Mouse (Mus musculus): ENCODE data around the gene St7. TPM values are rescaled to one million over a fixed set of nuclear protein-coding genes. Genes with fewer than 3 reads are reported as not detected.

Gene St7
- total RNA-seq, 2 experiments from 2014 or later: 33.5 to 35.9 TPM

DNA sequence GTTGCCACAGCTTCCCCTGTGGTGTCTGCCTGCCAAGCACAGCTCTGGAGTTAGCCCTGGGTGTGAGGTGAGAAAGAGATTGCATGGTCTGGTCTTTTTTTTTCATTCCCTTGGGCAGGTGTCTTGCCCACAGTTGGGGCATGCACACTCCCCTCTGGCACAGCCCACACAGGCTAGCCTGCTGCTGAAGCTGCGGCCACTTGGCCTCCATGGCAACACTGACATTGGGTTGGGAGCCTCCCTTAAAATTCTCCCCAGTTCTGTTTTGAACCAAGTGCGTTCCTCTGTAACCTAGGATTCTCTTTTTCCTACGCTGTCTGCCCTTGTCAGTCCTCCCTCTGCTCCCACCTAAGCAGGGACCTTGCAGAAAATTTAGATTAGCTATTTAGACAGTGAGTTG is 213.0 kb downstream of the St7 start:
- DNase-seq: no peak

DNA sequence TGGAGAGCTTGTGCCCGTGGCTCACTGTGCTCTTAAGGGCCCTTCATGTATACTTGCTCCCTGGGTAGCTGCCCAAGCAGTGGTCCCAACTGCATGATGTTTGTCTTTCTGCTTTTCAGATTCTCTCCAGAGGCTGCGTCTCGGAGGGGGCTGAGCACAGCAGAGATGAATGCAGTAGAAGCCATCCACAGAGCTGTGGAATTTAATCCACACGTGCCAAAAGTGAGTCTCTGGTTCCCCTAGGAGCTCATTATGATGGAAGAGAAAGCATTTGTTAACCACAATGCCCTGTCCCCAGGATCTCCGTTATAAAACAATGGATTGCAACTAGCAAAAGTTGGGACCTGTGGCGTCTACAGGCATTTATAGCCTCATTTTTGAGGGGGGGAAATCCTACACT is 213.6 kb downstream of the St7 start:
- no peak for DNase-seq

DNA sequence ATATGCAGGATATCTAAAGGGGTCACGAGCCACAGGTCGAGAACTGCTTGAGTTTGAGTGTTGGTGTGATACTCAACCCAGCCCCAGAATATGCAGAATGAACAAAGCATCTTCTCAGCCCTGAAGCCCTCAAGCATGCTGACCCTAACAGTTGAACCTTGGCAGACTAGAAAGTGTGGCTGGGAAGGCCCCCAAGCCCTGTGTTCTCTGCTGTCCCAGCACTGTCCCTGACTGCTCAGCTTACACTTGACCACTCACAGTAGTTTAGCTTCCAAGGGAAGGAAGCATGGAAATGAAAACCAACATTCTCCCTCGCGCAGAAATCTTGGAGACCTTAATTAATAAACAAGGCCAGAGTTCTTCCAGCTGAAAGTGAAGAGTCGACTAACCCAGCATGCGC is 219.6 kb downstream of the St7 start:
- no peak for DNase-seq

DNA sequence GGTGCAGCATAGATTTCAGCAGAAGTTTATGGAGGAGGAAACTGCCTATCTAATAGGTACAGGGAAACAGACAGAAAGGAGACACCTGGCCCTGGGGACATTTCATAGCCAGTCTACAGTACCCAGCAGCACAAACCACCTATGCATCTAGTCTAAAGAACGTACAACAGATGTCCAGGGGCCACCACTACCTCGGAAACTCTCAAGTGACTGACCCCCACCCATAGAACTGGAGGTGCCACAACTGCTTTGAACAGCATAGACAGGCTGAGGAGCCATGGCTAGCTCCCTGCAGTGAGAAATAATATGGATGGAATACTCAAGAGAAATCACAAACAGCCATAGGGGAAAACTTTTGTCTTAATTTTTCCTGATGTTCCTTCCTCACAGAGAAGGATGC is 220.1 kb downstream of the St7 start:
- DNase-seq: no peak

DNA sequence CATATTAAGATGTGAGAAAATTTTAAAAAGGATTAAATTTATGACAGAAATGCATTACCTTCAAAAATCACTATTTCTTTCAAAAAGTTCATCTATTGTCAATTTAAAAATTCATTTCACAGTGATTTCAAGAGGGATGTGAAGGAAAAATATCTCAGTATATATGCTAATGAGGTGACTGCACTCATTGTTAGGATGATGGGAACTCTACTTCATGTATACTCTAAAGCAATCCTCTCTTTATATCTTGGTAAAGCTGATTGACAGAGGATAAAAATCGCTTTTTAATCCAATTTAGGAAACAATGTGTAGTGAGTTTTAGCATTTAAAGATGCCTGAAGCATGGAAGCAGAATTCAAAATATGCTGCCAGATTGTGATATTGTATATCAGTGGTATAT is 220.6 kb downstream of the St7 start:
- no peak for DNase-seq

DNA sequence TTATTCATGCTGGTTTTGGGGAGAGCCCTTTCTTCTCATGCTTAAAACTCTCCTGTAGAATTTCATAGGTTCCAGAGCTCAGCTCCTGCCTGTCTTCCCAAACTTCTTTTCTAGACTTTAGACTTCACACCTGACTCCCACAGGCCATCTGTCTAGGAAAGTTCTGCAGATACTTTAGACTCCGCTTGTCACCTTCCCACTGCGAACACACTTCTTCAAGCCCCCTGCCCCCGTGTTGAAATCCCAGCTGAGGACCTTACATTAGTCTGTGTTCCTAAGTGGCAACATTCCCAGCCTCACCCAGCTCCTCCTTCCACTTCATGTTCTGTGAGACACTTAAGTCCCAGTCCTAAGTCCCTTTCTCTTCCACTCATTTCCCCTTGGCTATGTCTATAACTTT is 221.6 kb downstream of the St7 start:
- no peak for DNase-seq

DNA sequence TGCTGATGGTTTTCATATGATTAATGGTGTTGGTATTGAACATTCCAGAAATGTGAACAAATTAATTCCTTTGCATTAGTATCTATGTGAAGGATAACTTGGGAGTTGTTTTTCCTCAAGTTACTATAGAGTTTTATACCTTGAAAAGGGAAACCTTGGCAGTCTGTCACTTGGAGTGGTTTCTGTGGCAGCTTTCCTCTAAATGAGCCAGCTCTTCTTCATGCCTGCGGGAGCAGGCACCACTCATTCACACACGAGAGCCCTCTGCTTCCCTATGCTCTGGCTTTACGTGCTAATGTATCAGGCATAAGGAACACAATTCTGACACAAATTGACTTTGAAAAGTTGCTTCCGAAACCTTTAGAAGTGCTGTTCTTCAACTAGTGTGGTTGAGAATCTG is 224.5 kb downstream of the St7 start:
- DNase-seq: no peak

DNA sequence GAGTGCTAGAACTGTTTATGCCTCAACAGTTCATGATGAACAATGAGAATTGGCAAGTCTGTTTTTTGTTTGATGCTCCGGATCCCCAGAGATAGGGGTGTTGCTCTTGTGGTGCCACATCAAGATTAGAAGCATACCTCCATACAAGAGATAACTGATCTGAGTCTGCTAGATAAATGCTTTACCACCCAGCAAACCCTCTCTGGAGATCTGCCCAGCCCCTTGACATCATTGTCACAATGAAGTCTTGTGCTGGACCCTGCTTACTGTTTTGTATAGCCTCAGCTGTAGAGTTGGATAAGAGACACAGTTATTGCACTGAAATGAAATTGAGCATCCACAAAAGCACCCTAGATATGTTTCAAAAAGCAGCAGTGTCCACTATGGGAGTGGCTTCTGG is 229.4 kb downstream of the St7 start:
- DNase-seq: no peak

DNA sequence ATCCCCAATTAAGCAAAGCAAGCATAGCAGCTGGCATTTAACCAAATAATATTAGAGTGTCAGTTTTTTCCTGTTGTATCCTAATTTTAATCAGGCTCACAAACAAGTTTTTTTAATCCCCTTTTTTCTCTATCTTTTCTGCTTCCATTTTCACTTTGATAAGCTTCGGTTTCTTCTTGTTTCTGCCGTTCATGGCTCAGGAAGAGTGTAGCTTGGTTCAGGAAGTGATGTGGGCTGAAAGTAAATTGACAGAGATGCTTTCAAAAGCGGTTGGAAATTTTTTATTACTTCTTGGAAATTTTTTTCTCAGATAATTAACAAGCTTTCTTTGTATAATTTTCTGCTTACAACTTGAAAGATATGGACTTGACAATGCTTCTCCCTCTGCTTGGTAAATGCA is 230.2 kb downstream of the St7 start:
- no peak for DNase-seq

DNA sequence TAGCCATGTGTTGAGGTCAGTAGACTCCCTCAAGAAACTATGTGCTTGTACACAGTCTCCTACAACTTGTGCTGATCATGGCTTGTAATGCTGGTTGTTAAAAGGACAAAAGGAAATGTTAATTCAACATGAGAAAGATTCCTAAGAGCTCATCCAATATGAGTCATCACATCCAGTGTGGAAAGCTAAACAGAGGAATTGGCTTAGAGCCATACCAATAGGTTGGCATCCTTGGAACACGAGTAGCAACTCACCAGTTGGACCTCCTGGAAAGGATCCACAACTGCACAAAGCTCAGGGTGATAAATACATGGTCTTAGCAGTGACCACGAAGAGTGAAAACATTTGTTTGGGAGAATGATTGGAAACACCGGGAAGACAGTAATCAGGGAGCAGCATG is 230.6 kb downstream of the St7 start:
- DNase-seq: no peak

DNA sequence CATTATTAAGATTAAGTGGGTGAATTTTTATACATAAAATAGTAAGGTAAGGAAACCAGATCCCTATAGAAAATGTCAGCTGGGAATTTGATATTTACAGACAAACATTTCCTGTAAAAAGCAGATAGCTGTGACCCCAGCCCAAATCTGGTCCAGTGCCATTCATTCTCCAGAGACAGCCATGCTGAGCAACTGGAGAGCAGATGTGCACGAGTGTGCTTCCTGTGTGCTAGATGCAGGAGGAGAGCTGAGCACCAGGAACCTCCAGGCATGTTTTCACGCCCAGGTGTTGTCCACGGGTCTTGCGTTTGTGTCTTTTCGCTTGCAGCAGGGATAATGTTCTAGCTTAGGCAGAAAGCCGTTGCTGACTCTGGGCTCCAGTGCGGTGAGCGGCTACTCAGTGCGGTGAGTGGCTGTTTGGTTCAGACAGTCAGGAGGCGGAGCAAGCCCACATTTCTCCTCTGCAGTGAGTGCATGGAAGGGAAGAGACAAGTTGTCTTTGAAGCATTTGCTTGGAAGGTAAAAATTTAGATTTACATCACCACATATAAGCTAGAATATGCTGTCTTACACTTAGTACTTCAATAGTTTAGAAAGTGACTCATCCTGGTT is 231.3 kb downstream of the St7 start:
- DNase-seq: no peak

DNA sequence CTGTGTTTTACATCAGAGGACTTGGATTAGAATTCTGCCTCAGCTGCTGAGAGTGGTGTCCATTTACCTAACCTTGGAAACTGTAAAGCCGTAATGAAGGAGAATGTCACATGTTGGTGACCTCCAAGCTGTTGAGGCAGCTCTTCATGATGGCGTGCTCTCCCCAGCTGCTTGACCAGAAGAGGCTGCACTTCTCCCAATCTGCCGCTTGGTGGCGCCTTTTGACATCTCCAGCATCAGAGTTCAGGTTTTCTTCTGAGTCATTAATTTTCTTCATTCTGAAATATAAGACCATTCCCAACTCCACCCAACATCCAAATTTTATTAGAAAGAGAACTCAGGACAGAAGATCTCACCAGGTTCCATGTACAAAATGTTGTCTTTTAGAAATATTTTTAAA is 232.5 kb downstream of the St7 start:
- DNase-seq: peak; percentile 26

DNA sequence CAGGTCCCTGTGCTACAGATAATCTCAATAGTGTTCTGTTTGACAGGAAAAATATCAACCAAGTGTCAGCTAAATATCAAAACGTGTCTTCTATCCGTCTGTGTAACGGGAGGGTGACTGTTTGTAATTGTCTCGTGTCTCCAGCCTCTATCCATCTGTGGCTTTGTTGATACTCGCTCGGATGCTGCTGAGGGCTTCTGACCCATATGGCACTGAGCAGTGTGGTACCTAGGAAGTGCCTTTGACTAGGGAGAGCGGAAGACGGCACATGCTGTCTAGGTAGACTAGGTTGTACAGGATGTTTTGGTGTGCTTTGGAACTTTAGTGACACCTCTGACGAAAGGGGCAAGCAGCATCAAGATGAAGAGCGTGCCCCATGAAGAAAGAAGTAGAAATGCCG is 235.0 kb downstream of the St7 start:
- no peak for DNase-seq

DNA sequence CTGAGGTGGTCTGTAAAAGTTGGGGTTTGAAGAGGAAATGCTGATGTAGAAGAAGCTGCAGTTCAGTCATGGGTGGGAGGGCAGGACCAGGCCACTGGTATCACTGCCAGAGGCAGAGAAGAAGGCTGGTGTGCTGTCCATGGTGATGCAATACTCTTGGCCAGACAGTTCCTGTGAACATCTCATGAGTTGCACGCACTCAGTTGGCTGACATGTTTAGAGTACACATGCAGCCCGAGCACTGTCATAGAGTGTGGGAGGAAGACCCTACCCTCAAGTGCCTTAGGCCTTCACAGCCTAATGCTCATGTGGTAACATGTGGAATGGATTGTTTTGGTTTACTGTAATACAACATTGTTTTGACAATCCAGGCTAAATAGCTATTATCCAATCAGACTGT is 238.5 kb downstream of the St7 start:
- DNase-seq: no peak

DNA sequence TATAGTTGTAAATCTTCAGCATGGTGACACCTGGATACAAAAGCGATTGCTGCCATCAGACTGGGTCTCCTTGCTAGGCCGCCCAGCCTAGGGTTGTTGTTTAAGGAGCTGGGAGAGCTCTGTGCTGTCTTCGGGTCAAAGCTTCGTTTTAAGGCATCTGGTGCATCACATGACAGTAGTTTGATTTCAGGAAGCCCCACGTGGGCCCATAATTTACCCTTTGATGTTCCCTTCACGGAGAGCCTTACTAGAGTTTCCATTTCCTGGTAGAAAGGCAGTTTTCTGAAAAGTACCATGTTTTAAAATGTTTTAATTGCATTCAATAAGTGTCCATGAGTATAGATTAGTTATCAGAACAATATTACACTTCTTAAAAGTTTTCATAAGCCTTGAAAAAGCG is 239.1 kb downstream of the St7 start:
- DNase-seq: no peak

DNA sequence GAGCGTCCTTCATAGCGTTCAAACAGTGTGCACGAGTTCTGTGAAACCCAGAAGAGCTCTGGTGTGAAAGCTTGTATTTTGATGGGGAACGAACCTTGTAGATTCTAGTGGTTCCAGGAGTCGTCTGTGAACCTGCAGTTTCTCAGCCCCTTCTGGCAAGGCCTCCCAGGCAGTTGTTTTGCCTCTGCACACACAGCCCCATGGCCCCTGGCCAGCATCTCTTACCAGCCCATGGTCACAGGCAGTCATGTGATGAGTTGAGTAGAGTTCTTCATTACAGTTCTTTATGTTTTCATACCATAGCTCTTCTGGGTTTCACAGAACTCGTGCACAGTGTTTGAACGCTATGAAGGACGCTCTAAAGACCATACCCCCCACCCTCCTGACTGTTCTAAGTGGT is 240.1 kb downstream of the St7 start:
- no peak for DNase-seq

DNA sequence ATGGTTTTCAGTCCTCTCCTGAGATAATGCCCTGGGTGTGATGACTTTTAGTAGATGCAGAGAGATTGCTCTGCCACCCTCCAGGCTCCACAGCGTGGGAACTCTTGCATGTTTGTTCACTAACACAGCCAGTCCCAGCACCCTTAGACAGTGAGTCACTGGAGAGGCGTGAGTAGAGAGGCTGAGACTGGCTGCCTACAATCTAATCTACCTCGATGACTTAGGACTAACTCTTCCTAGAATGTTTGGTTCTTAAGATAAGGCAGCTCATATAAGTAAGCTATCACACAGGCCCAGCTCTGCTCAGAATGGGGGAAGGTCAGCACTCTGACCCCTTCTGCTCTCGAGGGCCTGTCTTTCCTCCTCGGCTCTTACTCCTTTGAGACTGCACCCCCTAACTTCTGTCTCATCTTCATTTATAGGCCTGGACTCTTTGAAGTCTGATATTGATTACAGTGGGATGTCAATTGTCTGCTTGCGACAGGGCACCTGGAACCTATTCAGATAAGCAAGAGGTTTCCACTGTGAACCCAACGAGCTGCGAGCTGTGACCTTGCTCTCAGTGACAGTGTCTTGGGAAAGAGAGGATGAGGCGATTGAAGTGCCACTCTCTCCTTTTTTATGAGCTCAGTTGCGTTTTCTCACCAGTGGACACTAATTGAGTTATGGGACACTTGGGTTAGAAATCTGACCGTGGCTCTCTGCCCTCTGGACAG is 246.1 kb downstream of the St7 start:
- DNase-seq: no peak

DNA sequence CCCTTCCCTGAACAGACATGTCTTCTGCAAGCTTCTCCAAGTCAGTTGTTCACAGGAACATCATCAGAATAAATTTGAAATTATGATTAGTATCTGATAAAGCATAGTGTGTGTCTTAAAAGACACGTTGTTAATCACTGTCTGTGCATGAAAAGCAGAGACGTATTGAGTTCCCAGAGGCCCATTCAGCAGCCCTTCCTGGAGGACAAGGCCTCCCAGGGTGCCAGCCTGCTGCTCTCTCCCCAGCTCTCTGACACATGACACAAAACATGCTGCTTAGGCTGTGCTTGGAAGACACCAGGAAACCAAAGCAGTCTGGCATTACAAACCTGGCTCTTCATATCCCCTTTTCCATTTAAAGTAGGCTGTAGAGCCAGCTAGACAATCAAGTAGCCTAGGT is 249.2 kb downstream of the St7 start:
- no peak for DNase-seq

DNA sequence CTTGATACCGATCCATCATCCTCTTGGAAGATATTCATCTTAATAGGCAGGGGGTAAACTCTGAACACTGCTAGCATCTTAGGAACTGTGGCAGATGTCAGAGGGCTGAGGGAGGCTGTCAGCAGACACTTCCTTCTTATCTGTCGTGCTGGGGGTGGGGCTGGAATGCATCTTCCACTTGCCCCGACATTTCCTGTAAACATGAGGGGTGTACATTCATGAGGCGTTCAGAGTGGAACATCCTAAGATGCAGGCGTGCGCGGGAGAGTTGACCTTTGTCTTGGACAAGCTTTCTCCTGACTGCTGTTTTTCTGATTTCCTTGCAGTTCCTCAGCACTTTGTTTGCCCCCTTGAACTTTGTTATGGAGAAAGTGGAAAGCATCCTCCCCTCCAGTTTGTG is 249.6 kb downstream of the St7 start:
- no peak for DNase-seq

DNA sequence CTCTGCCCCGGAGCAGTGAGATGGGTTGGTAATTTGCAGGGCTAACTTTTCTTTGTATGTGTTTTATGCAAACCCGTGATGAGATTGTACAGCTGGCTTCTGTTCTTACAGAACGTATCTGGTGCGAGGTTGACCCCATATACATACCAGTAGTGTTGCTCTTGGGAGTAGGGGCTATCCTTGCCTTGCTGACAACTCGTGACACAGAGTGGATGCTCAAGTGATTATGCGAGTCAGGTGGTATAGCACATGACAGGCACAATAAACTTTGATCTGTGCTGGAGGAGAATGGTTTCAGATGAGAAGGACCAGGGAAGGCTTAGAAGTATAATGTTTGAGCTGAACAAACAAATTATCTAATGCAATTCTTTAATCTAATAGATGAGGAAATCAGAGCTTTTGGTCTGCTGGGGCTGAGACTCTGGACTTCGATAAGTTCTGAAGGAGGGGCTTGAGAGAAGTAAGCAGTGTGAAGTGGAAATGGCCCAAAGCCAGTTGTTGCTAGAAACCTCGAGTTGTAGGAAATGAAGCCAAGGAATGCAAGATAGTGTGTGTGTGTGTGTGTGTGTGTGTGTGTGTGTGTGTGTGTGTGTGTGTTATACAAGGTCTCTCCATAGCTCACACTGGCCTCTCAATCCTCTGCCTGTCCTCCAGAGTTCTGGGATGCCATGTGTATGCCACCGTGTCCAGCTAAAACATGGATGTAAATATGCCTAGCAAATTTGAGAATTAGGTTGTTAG is 251.3 kb downstream of the St7 start:
- peak; percentile 32 for DNase-seq

DNA sequence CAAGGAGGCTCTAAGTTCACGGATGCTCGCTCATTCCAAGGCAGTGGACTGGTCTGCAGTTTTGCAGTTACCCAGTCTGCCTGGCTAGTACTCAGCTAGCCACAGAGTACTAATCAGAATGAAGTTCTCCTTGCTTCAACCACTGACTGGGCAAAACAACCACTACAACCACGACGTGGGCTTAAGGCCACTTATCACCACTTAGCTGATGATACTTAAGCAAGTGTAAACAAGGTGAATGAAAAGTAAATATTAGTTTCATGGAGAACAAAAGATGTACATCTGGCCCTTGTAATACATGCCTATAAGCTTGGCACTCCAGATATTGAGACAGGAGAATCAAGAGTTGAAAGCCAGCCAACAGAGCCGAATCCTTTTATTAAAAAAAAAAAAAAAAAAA is 253.7 kb downstream of the St7 start:
- DNase-seq: no peak

DNA sequence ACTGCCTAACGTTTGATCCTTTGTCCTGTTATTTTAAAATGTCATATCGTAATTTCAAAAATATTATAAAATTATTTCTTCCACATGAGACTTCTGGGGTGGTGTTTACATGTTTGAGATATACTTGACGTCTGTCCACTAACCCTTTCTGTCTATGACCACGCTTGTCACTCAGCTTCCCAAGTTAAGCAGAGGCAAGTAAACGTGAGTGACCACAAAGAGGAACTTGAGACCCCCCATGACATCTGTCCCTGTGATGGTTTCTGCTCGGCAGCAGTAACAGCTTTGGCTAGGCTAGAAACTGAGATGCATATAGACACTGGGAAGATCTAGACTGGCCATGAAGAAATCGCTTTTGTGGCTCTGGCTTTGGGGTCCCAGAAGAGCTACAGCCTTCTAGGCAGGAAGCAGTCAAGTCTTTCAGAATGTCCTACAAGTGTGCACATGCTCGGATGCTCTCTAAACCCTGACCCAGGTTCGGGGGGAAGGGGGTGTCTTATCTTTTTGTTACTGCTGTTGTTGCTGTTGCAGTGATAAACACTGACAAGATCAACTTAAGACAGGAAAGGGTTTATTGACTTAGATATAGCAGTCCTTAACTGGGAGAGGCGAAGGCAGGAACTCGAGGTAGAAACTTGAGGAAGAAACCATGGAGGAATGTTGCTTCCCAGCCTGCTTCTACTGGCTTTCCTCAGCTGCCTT is 254.5 kb downstream of the St7 start:
- no peak for DNase-seq

DNA sequence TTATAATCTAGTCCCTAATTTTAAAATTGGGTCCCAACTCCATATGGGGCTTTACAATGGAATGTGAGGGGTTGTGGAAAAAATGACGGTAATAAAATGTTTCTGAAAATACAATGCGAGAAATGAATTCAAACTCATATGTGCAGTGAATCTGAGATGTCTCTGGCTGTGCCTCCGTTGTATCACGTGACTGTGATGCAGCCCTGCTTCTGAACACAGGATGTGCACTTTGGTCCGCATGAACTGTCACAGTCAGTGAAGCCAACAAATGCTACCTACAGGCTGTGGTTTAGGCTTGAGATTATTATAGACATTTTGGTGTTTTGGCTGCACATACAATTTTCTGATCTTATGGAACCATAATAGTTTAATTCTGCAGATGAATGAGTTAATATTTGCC is 256.4 kb downstream of the St7 start:
- no peak for DNase-seq

DNA sequence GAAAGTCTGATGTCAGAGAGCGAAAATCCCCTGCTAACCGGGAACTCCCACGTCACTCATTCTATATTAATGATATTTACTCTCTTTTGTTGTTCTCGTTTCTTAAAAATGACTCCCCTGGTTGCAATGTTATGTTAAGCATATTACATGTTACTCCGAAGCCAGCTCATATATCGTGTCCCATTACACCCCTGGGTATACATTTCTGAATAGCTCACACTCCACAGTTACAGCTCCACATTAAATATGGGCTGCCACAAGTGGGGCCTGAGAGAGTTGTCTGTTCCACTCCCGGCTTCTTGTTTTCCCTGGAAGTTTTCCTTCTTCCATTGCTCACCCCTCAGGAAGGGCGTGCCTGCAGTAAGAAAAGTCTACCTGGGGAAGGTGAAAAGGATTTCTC is 259.0 kb downstream of the St7 start:
- no peak for DNase-seq

Measured in heart, postnatal 4 days (tissue).